In the genomic region with DNA sequence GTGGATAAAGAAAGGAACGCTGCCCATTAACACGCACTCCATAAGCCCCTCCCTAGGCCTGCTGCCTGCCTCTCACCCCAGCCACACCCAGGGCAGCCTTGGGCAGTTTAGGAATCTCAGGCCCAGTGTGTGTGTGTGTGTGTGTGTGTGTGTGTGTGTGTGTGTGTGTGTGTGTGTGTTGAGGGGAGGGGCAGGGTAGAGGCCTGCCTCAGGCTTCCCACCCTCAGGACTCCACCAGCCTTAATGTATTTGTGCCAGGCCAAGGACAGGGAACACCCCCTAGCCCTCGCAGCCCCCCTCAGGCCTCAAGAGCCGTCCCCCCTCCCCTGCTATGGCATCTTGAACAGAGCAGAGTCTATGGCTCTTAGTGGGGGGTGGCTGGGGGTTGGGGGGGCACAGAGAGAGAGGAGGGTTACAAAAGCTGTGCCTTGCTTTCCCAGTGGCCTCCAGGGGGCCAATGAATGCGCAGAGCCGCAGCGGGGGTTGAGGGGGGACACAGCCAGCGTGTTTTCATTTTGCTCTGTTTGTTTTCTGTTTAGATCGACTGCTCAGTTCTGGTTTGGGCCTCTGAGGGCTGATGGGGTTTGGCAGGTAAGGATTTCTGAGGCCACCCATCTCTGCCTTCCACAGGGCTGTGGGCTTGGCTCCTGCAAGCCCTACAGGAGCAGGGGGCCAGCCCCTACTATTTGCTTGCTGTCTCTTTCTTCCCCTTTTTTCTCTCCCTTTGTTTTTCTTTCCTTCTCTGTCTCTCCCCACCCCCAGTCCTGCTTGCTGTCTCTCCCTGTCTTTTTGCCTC, we compare ENCODE assay signal across 12 mouse cellular contexts.
DNase-seq lines count a peak whose midpoint lies in the region; ATAC-seq lines count a peak whose summit lies in the region.
"Had no signal": no experiment of that assay in that cellular context is flagged by ENCODE, and none has a peak within 500 bp of the region (broad histone marks: within the 10 kb centered on the region; RNA-seq: fewer than 3 reads in every experiment).

No protein-coding gene starts in this region.

- H3K4me3 ChIP-seq in embryonic facial prominence, embryonic 10.5 days = no peak overlapping the region
- H3K4me3 ChIP-seq in forebrain, embryonic 13.5 days = no peak overlapping the region
- H3K4me3 ChIP-seq in limb, embryonic 11.5 days (ENCODE audit: low read depth, low read length) = no peak overlapping the region
- no peak overlapping the region for H3K4me3 ChIP-seq in midbrain, embryonic 13.5 days (replicated peaks)

- no peak overlapping the region for H3K9ac ChIP-seq in forebrain, embryonic 13.5 days
- no peak overlapping the region for H3K9ac ChIP-seq in limb, embryonic 11.5 days (ENCODE audit: low read length)
- H3K9ac ChIP-seq in midbrain, embryonic 13.5 days (replicated peaks) = 0 out of 2 replicates have a peak overlapping the region, but pooled peaks have one; percentile 32
- H3K9ac ChIP-seq: liver, embryonic 14.5 days had no signal

- DNase-seq in embryonic facial prominence, embryonic 10.5 days (ENCODE audit: low spot score) = peak; percentile 29
- DNase-seq in limb, embryonic 11.5 days (ENCODE audit: low spot score) = no peak
- DNase-seq in c-Kit-positive CD71-positive TER-119-positive erythroid progenitor cells, embryonic 14.5 days (ENCODE audit: low spot score) = no peak
- no peak for DNase-seq in embryo, embryonic 10.5 days (ENCODE audit: low spot score)
- DNase-seq in gastrocnemius, postnatal 36 days = no peak
- no peak for DNase-seq in left cerebral cortex, postnatal 4 days
- DNase-seq: cerebellum, adult 2 months; heart, postnatal 10 days had no signal

- peaks cover 83% of the 10 kb centered on the region for H3K27me3 ChIP-seq in embryonic facial prominence, embryonic 10.5 days (replicated peaks; ENCODE audit: low read depth, poor library complexity, severe bottlenecking)
- 0 out of 2 replicates have a peak, but pooled peaks cover 10% of the 10 kb centered on the region for H3K27me3 ChIP-seq in forebrain, embryonic 13.5 days
- H3K27me3 ChIP-seq in limb, embryonic 11.5 days (ENCODE audit: control insufficient read depth, insufficient read depth, low read length) = peaks cover 6% of the 10 kb centered on the region; the same call in 1 of the 2 replicates
- peaks cover 44% of the 10 kb centered on the region; the same call in 1 of the 2 replicates for H3K27me3 ChIP-seq in midbrain, embryonic 13.5 days
- H3K27me3 ChIP-seq: CH12.LX had no signal

- no peaks in the 10 kb centered on the region for H3K9me3 ChIP-seq in embryonic facial prominence, embryonic 10.5 days
- H3K9me3 ChIP-seq in forebrain, embryonic 13.5 days (replicated peaks) = no peaks in the 10 kb centered on the region
- no peaks in the 10 kb centered on the region for H3K9me3 ChIP-seq in limb, embryonic 11.5 days (ENCODE audit: control insufficient read depth, low read length)
- no peaks in the 10 kb centered on the region for H3K9me3 ChIP-seq in midbrain, embryonic 13.5 days

- peaks cover 29% of the 10 kb centered on the region for H3K4me1 ChIP-seq in embryonic facial prominence, embryonic 10.5 days
- H3K4me1 ChIP-seq in forebrain, embryonic 13.5 days = peaks cover 20% of the 10 kb centered on the region
- H3K4me1 ChIP-seq in limb, embryonic 11.5 days (ENCODE audit: control insufficient read depth, insufficient read depth, low read length) = 0 out of 2 replicates have a peak, but pooled peaks cover 4% of the 10 kb centered on the region
- peaks cover 12% of the 10 kb centered on the region for H3K4me1 ChIP-seq in midbrain, embryonic 13.5 days (replicated peaks)

- H3K27ac ChIP-seq in embryonic facial prominence, embryonic 10.5 days (replicated peaks) = peak overlapping the region; percentile 69
- H3K27ac ChIP-seq in forebrain, embryonic 13.5 days = no peak overlapping the region
- H3K27ac ChIP-seq in limb, embryonic 11.5 days (replicated peaks; ENCODE audit: low read depth, low read length) = no peak overlapping the region
- no peak overlapping the region for H3K27ac ChIP-seq in midbrain, embryonic 13.5 days
- H3K27ac ChIP-seq: liver, embryonic 14.5 days had no signal

- WGBS in embryonic facial prominence, embryonic 10.5 days = 18% methylated on average over 9 of the region's 9 CpGs
- 22% methylated on average over 7 of the region's 9 CpGs for WGBS in forebrain, embryonic 13.5 days
- 25% methylated on average over 9 of the region's 9 CpGs for WGBS in limb, embryonic 11.5 days
- 22% methylated on average over 7 of the region's 9 CpGs for WGBS in midbrain, embryonic 13.5 days

- H3K36me3 ChIP-seq in embryonic facial prominence, embryonic 10.5 days (replicated peaks) = no peaks in the 10 kb centered on the region
- H3K36me3 ChIP-seq in forebrain, embryonic 13.5 days (ENCODE audit: poor library complexity, severe bottlenecking) = no peaks in the 10 kb centered on the region
- H3K36me3 ChIP-seq in limb, embryonic 11.5 days (ENCODE audit: control insufficient read depth, insufficient read depth, low read length) = no peaks in the 10 kb centered on the region
- no peaks in the 10 kb centered on the region for H3K36me3 ChIP-seq in midbrain, embryonic 13.5 days

- no peak overlapping the region for H3K4me2 ChIP-seq in forebrain, embryonic 13.5 days
- H3K4me2 ChIP-seq in limb, embryonic 11.5 days (ENCODE audit: low read depth, severe bottlenecking) = no peak overlapping the region
- no peak overlapping the region for H3K4me2 ChIP-seq in midbrain, embryonic 13.5 days (replicated peaks)

- intact Hi-C loops in gastrocnemius, postnatal 36 days (cut with DNase I) = no loop called here
- intact Hi-C loops in left cerebral cortex, postnatal 4 days (cut with DNase I) = no loop called here

- ATAC-seq in forebrain, embryonic 13.5 days = peak; percentile 51; the same call in 1 of the 2 replicates
- ATAC-seq in limb, embryonic 11.5 days (ENCODE audit: insufficient number of reproducible peaks, low FRiP score, low TSS enrichment, low read depth) = peak; percentile 45; the same call in 1 of the 2 replicates
- peak; percentile 71 for ATAC-seq in midbrain, embryonic 13.5 days
